Mouse (Mus musculus) ES-Bruce4 (cell line): ENCODE results near the gene Acsl1. TPM values are rescaled to one million over a fixed set of nuclear protein-coding genes. Genes with fewer than 3 reads are reported as not detected.

ENCODE experiments used
- H3K27ac ChIP-seq: 2 replicates; pipeline ENCODE4 v1.5.1; 2012; ENCODE audit warnings: low read length, inconsistent platforms; ENCODE audit not compliant: insufficient read depth
- H3K27me3 ChIP-seq: 2 replicates; pipeline ENCODE4 v1.6.1; 2012; ENCODE audit warnings: mild to moderate bottlenecking, low read length, inconsistent platforms; ENCODE audit not compliant: control insufficient read depth, poor library complexity, insufficient read depth, severe bottlenecking
- H3K36me3 ChIP-seq: 2 replicates; pipeline ENCODE4 v1.6.1; 2012; ENCODE audit warnings: inconsistent platforms, mild to moderate bottlenecking, low read length, moderate library complexity; ENCODE audit not compliant: control insufficient read depth, poor library complexity, insufficient read depth, severe bottlenecking
- H3K4me1 ChIP-seq: one replicate; pipeline ENCODE4 v1.8.1; 2011; ENCODE audit warnings: low read length; ENCODE audit not compliant: control insufficient read depth, insufficient read depth
- H3K4me3 ChIP-seq: 2 replicates; pipeline ENCODE4 v1.5.1; 2011; ENCODE audit warnings: low read depth, mild to moderate bottlenecking, low read length
- H3K9ac ChIP-seq: 2 replicates; pipeline ENCODE4 v1.6.1; 2012; ENCODE audit warnings: low read depth, mild to moderate bottlenecking, inconsistent platforms; ENCODE audit not compliant: poor library complexity, severe bottlenecking
- H3K9me3 ChIP-seq: replicated peaks from 2 replicates; pipeline ENCODE4 v1.6.1; 2012; ENCODE audit warnings: mild to moderate bottlenecking, low read length, inconsistent platforms; ENCODE audit not compliant: control insufficient read depth, poor library complexity, insufficient read depth, severe bottlenecking
- CTCF ChIP-seq: IDR thresholded peaks from one replicate; pipeline ENCODE4 v1.8.1; 2011; ENCODE audit warnings: low read depth, low read length
- EP300 ChIP-seq: IDR thresholded peaks from 2 replicates; pipeline ENCODE4 v1.6.1; 2011; ENCODE audit warnings: low read depth, low read length; ENCODE audit not compliant: insufficient read depth
- POLR2A ChIP-seq: IDR thresholded peaks from one replicate; pipeline ENCODE4 v1.8.1; 2011; ENCODE audit warnings: low read length; ENCODE audit not compliant: insufficient read depth
- polyA plus RNA-seq: library from polyadenylated mRNA; stranded (reverse); fragments of >200 nt; gene quantifications from 2 replicates; pipeline ENCODE4 v1.2.4, GENCODE M21; 2011; ENCODE audit warnings: low read depth; ENCODE audit not compliant: missing spikeins, insufficient read depth, insufficient read length

Gene Acsl1
- polyA plus RNA-seq, 1 experiment: 18.8 TPM

DNA sequence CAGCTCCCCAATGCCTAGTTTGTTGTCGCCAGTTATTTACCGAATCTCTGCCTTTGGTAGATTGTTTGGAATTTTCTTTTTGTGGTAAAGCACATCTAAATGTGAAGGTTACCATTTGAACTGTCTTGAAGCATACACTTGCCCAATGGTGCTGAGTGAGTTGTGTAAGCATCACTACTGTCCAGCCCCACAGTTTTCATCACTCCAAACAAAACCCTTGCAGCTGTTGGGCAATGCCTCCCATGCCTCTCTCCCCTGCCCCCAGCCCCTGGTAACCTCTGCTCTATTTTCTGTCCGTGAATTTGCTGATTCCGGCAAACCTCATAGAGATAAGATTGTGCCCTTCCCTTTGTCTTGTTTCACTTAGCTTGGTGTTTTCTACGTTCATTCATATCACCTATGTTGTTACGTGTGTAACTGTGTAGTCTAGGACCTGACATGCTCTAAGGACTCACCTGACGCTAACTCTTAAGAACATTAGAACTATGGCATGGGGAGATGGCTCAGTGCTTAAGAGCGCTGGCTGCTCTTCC, 14.2 kb downstream of the Acsl1 start:
- no peak overlapping the region for H3K27ac ChIP-seq
- H3K4me1 ChIP-seq: peaks cover 2% of the 10 kb centered on the region
- TF ChIP-seq EP300 (no peak), CTCF (no peak), POLR2A (no peak)
- no peak overlapping the region for H3K4me3 ChIP-seq
- no peaks in the 10 kb centered on the region for H3K9me3 ChIP-seq
- no peaks in the 10 kb centered on the region; the same call in 1 of the 2 replicates for H3K36me3 ChIP-seq
- H3K27me3 ChIP-seq: no peaks in the 10 kb centered on the region
- H3K9ac ChIP-seq: no peak overlapping the region

DNA sequence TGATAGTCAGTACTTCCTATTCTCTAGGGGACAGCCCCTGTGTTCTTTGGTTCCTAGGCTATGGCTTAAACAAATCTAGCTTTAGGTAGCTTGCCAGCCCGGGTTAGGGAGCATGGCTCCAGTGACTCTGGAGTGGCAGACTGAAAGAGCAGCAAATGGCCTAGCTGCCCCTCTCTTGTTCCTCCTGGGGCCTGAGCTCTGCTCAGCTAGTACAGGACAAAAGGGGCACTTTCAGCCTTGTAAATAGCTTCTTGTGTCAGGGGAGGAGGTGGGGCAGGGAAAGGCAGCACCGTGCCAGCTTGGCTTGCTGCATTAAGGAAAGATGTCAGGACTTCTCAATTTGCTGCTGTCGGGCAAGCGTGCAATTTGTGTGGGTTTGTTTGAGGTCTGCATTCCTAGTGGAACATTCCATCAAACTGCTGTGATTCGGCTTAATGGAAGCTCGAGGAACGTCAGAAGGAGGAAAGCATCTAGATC, 17.3 kb downstream of the Acsl1 start:
- no peaks in the 10 kb centered on the region for H3K27me3 ChIP-seq
- H3K4me1 ChIP-seq: peaks cover 2% of the 10 kb centered on the region
- TF ChIP-seq POLR2A (no peak), CTCF (no peak), EP300 (no peak)
- no peak overlapping the region for H3K27ac ChIP-seq
- H3K36me3 ChIP-seq: no peaks in the 10 kb centered on the region
- no peak overlapping the region for H3K4me3 ChIP-seq
- H3K9ac ChIP-seq: no peak overlapping the region
- no peaks in the 10 kb centered on the region for H3K9me3 ChIP-seq

DNA sequence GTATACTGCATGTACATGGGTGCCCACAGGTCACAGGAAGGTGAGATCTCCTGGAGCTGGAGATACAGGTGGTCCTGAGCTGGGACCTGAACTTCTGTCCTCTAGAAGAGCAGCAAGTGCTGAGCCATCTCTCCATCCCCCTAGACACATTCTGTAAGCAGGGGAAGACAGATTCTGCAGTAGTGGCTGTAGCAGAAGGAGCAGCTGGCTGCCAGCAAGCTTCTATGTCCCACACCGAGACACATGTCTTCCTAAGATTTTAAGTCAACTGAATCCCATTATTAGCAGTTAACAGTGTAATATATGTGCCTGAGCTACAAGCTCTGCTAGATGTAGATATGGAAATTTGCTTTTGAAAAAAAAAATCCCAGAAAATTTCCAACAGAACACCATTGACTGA, 18.4 kb downstream of the Acsl1 start:
- Histone ChIP-seq H3K4me1 (no peaks in the 10 kb centered on the region), H3K4me3 (no peak overlapping the region), H3K36me3 (no peaks in the 10 kb centered on the region), H3K9me3 (no peaks in the 10 kb centered on the region), H3K27ac (no peak overlapping the region), H3K27me3 (no peaks in the 10 kb centered on the region), H3K9ac (no peak overlapping the region)
- TF ChIP-seq EP300 (no peak), CTCF (no peak), POLR2A (no peak)

DNA sequence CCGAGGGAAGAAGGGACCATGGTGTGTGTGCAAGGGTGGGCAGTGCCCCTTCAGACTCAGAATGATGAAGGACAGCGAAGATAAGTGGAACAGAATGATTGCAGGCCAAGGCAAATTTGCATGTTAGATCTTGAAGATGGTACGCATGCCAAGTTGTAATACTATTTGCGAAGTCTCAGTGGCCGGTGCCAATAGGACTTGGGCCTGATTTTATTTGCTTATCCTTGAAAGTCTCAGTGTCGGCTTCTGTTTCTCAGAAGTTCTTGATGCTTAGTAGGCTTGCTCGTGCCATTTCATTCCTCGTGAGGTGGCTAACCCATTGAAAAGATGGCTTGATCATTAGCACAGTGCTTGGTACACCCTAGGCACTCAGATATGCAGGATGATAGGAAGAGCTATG, 19.4 kb downstream of the Acsl1 start:
- Histone ChIP-seq H3K36me3 (no peaks in the 10 kb centered on the region), H3K4me1 (no peaks in the 10 kb centered on the region), H3K27me3 (no peaks in the 10 kb centered on the region), H3K27ac (no peak overlapping the region), H3K9me3 (no peaks in the 10 kb centered on the region), H3K4me3 (no peak overlapping the region), H3K9ac (no peak overlapping the region)
- no peak for TF ChIP-seq CTCF
- no peak for TF ChIP-seq POLR2A
- TF ChIP-seq EP300: no peak

DNA sequence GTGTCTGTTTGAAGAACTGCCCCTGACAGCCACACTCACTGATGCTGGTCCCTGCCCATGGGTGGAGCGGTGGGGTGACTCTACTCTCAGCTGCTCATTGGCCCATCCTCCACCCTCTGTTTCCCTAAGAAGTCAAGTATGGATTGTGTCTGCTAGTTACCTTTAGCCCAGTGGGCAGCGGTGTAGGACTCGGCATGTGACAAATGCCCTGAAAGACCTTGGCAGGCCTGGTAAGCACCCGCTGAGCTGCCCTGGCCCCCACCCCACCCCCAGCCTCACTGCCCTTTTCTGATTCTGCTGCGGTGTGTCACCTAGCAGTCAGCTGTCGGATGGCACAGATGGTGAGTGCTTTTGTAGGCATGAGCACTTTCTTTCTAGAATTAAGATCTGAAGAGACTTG, 20.0 kb downstream of the Acsl1 start:
- Histone ChIP-seq H3K4me1 (no peaks in the 10 kb centered on the region), H3K27me3 (no peaks in the 10 kb centered on the region), H3K27ac (no peak overlapping the region), H3K4me3 (no peak overlapping the region), H3K9ac (no peak overlapping the region), H3K36me3 (no peaks in the 10 kb centered on the region), H3K9me3 (no peaks in the 10 kb centered on the region)
- TF ChIP-seq EP300: no peak
- no peak for TF ChIP-seq CTCF
- no peak for TF ChIP-seq POLR2A

DNA sequence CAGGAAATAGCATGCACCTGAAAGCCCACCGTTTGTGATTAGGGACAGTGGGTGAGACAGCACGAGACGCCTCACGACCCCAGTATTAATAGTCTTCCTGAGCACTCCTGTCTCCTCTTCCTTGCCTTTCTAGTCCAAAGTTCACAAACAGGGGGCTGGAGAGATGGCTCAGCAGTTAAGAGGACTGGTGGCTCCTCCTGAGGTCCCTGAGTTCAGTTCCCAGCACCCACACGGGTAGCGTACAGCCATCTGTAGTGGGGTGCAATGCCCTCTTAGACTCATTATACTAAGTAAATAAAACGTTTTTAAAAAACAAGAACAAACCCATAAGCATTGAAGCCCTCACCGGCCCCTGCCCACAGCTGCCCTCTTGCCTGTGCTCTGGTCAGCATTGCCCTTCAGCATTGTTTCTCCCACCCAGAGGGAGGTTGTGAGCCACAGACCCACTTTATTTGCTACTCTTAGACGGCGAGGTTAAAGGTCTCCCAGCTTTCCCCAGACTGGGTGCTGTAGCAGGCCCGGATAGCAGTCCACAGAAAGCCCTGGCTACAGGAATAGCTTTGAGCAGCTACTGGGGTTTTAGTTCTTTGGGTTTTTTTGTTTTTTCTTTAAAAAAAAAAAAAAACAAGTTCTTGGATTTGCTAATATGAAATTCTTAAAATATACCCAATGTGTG, 22.8 kb downstream of the Acsl1 start:
- TF ChIP-seq CTCF (no peak), POLR2A (no peak), EP300 (no peak)
- Histone ChIP-seq H3K9ac (no peak overlapping the region), H3K4me3 (no peak overlapping the region), H3K36me3 (no peaks in the 10 kb centered on the region), H3K27ac (no peak overlapping the region), H3K27me3 (no peaks in the 10 kb centered on the region), H3K4me1 (no peaks in the 10 kb centered on the region), H3K9me3 (no peaks in the 10 kb centered on the region)
